Mouse (Mus musculus) MEL (cell line): ENCODE results near the gene Ddx24. TPM values are rescaled to one million over a fixed set of nuclear protein-coding genes. Genes with fewer than 3 reads are reported as not detected.

ENCODE experiments used
- DNase-seq: peaks from one replicate; pipeline ENCODE4 v3.0.0; 2011; ENCODE audit warnings: low read depth, low spot score
- H3K27ac ChIP-seq: 2 replicates; pipeline ENCODE4 v1.5.1; 2012; ENCODE audit warnings: low read depth, mild to moderate bottlenecking, control low read depth, low read length, moderate library complexity; ENCODE audit not compliant: control insufficient read depth
- H3K27me3 ChIP-seq, 2 experiments: fragments of 150-350 bp in 1 of 2; sonication (generic) in 1 of 2; 2 replicates each; pipeline ENCODE4 v1.6.1; 2012; ENCODE audit warnings: low read length in 2 of 2, mild to moderate bottlenecking in 2 of 2, improper control_type of control experiment in 1 of 2, moderate library complexity in 1 of 2; ENCODE audit not compliant: insufficient read depth in 2 of 2, control insufficient read depth in 1 of 2
- H3K36me3 ChIP-seq, 2 experiments: 2 replicates each; pipeline ENCODE4 v1.6.1; 2012 to 2014; ENCODE audit warnings: low read length in 2 of 2, improper control_type of control experiment in 1 of 2, inconsistent platforms in 1 of 2, mild to moderate bottlenecking in 1 of 2; ENCODE audit not compliant: insufficient read depth in 2 of 2, control insufficient read depth in 1 of 2
- H3K4me1 ChIP-seq, 2 experiments: fragments of 150-350 bp in 1 of 2; sonication (generic) in 1 of 2; 2 replicates each; pipeline ENCODE4 v1.6.1; 2012; ENCODE audit warnings: low read length in 2 of 2, improper control_type of control experiment in 1 of 2, mild to moderate bottlenecking in 1 of 2; ENCODE audit not compliant: insufficient read depth in 2 of 2, control insufficient read depth in 1 of 2
- H3K4me3 ChIP-seq, 2 experiments: fragments of 150-350 bp in 1 of 2; sonication (generic) in 1 of 2; 2 replicates each; pipeline ENCODE4 v1.5.1; 2012; ENCODE audit warnings: low read depth in 2 of 2, low read length in 2 of 2, mild to moderate bottlenecking in 2 of 2, moderate library complexity in 2 of 2, control low read depth in 1 of 2, improper control_type of control experiment in 1 of 2; ENCODE audit not compliant: control insufficient read depth in 1 of 2, insufficient read depth in 1 of 2
- H3K79me2 ChIP-seq: 2 replicates; pipeline ENCODE4 v1.6.1; 2012; ENCODE audit warnings: mild to moderate bottlenecking, low read length, moderate library complexity; ENCODE audit not compliant: control insufficient read depth, poor library complexity, insufficient read depth
- H3K9ac ChIP-seq: 2 replicates; pipeline ENCODE4 v1.6.1; 2012; ENCODE audit warnings: low read depth, mild to moderate bottlenecking, control low read depth, low read length, moderate library complexity; ENCODE audit not compliant: control insufficient read depth, poor library complexity, severe bottlenecking
- H3K9me3 ChIP-seq: fragments of 150-350 bp; sonication (generic); replicated peaks from 2 replicates; pipeline ENCODE4 v1.6.1; 2012; ENCODE audit warnings: mild to moderate bottlenecking, low read length, improper control_type of control experiment, moderate library complexity; ENCODE audit not compliant: insufficient read depth
- CHD1 ChIP-seq: IDR thresholded peaks from 2 replicates; pipeline ENCODE4 v1.6.1; 2012; ENCODE audit warnings: low read depth, mild to moderate bottlenecking, inconsistent platforms, low read length, improper control_type of control experiment
- CHD2 ChIP-seq: IDR thresholded peaks from 2 replicates; pipeline ENCODE4 v1.6.1; 2011; ENCODE audit warnings: low read length, improper control_type of control experiment
- EP300 ChIP-seq, 2 experiments: IDR thresholded peaks; 2 replicates each; pipeline ENCODE4 v1.6.1; 2011; ENCODE audit warnings: improper control_type of control experiment in 2 of 2, low read length in 2 of 2, low read depth in 1 of 2, mild to moderate bottlenecking in 1 of 2
- ETS1 ChIP-seq: IDR thresholded peaks from 2 replicates; pipeline ENCODE4 v1.6.1; 2012; ENCODE audit warnings: low read depth, mild to moderate bottlenecking, inconsistent platforms, low read length, improper control_type of control experiment, moderate library complexity
- GATA1 ChIP-seq: IDR thresholded peaks from 2 replicates; pipeline ENCODE4 v1.6.1; 2011; ENCODE audit warnings: low read depth, low read length, improper control_type of control experiment
- HCFC1 ChIP-seq: IDR thresholded peaks from 2 replicates; pipeline ENCODE4 v1.6.1; 2012; ENCODE audit warnings: low read depth, mild to moderate bottlenecking, inconsistent platforms, low read length, improper control_type of control experiment, moderate library complexity
- KAT2A ChIP-seq: conservative IDR thresholded peaks from 2 replicates; pipeline ENCODE4 v1.6.1; 2012; ENCODE audit warnings: low read depth, low read length, improper control_type of control experiment, inconsistent platforms
- MAZ ChIP-seq: IDR thresholded peaks from 2 replicates; pipeline ENCODE4 v1.6.1; 2012; ENCODE audit warnings: low read depth, mild to moderate bottlenecking, inconsistent platforms, low read length, improper control_type of control experiment
- MXI1 ChIP-seq: IDR thresholded peaks from 2 replicates; pipeline ENCODE4 v1.6.1; 2011; ENCODE audit warnings: mild to moderate bottlenecking, low read depth, low read length, improper control_type of control experiment
- MYB ChIP-seq: IDR thresholded peaks from 2 replicates; pipeline ENCODE4 v1.6.1; 2011; ENCODE audit warnings: mild to moderate bottlenecking, low read depth, low read length, improper control_type of control experiment
- MYC ChIP-seq: IDR thresholded peaks from 2 replicates; pipeline ENCODE4 v1.6.1; 2011; ENCODE audit warnings: low read depth, mild to moderate bottlenecking, low read length, improper control_type of control experiment, moderate library complexity
- NRF1 ChIP-seq: IDR thresholded peaks from 2 replicates; pipeline ENCODE4 v1.6.1; 2014; ENCODE audit warnings: low read depth, mild to moderate bottlenecking, inconsistent platforms, low read length, improper control_type of control experiment, moderate library complexity; ENCODE audit not compliant: poor library complexity, insufficient read depth, severe bottlenecking
- POLR2AphosphoS2 ChIP-seq: IDR thresholded peaks from 2 replicates; pipeline ENCODE4 v1.6.1; 2011; ENCODE audit warnings: low read length, improper control_type of control experiment
- POLR2AphosphoS5 ChIP-seq: IDR thresholded peaks from 2 replicates; pipeline ENCODE4 v1.6.1; 2012; ENCODE audit warnings: low read depth, borderline replicate concordance, mild to moderate bottlenecking, inconsistent platforms, low read length, moderate library complexity, mixed read lengths
- TAL1 ChIP-seq: IDR thresholded peaks from 2 replicates; pipeline ENCODE4 v1.6.1; 2012; ENCODE audit warnings: mild to moderate bottlenecking, inconsistent platforms, low read length, moderate library complexity, mixed read lengths
- TBP ChIP-seq: IDR thresholded peaks from 2 replicates; pipeline ENCODE4 v1.8.0; 2011; ENCODE audit warnings: low read depth, low read length, improper control_type of control experiment
- TCF12 ChIP-seq: IDR thresholded peaks from 2 replicates; pipeline ENCODE4 v1.6.1; 2014; ENCODE audit warnings: low read depth, mild to moderate bottlenecking, inconsistent platforms, low read length, improper control_type of control experiment, moderate library complexity
- USF1 ChIP-seq: IDR thresholded peaks from 2 replicates; pipeline ENCODE4 v1.6.1; 2014; ENCODE audit warnings: low read depth, mild to moderate bottlenecking, inconsistent platforms, low read length, improper control_type of control experiment, moderate library complexity
- USF2 ChIP-seq, 2 experiments: IDR thresholded peaks; 2 replicates each; pipeline ENCODE4 v1.6.1; 2011 to 2012; ENCODE audit warnings: improper control_type of control experiment in 2 of 2, low read length in 2 of 2, borderline replicate concordance in 1 of 2, inconsistent platforms in 1 of 2, low read depth in 1 of 2, mild to moderate bottlenecking in 1 of 2; ENCODE audit not compliant: insufficient read depth in 1 of 2
- ZC3H11A ChIP-seq: IDR thresholded peaks from 2 replicates; pipeline ENCODE4 v1.6.1; 2012; ENCODE audit warnings: low read depth, mild to moderate bottlenecking, inconsistent platforms, low read length, improper control_type of control experiment
- ZKSCAN1 ChIP-seq: IDR thresholded peaks from 2 replicates; pipeline ENCODE4 v1.6.1; 2012; ENCODE audit warnings: low read depth, mild to moderate bottlenecking, inconsistent platforms, low read length, improper control_type of control experiment, moderate library complexity
- polyA plus RNA-seq, 2 experiments: library from polyadenylated mRNA; stranded (reverse) in 1 of 2; unstranded in 1 of 2; fragments of >175 nt in 1 of 2; fragments of >200 nt in 1 of 2; gene quantifications; 2 replicates each; pipeline versions ENCODE4 v1.2.1 to v1.2.4; 2012; ENCODE audit warnings: low replicate concordance in 2 of 2, low read depth in 1 of 2; ENCODE audit not compliant: insufficient read length in 2 of 2, insufficient read depth in 1 of 2, missing spikeins in 1 of 2
- total RNA-seq: library from RNA; depleted of rRNA; stranded (reverse); fragments of 300-350 nt; gene quantifications from 2 replicates; pipeline ENCODE4 v1.2.3, GENCODE M21; 2012

The Ddx24 gene
- total and polyA plus RNA-seq, 3 experiments, result 113 to 876 (median 124) TPM

DNA sequence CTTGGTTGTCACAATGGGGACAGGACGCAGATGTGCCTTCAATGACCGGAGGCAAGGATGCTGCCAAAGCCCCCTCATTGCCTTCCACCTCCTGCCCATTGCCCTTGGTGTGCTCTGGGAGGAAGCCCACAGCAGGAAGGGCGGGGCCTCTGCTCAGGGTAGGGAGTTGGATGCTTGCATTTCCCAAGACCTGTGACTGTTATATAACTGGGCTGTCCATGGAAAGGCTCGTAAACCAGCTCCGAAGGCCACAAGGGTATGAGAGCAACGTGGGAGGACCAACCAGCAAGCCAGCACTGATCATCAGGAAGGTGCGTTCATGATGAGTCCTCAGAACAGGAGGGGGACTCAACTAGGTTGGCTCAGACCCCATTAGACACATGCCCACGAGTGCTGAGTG lies 64.8 kb downstream of the Ddx24 start:
- no peak overlapping the region for H3K27ac ChIP-seq
- H3K36me3 ChIP-seq, result no peaks in the 10 kb centered on the region
- no peaks in the 10 kb centered on the region for H3K9me3 ChIP-seq
- TF ChIP-seq ZKSCAN1 (no peak), CHD1 (no peak), NRF1 (no peak), KAT2A (no peak), USF2 (IDR thresholded peaks at IDR 0.05; ENCODE audit: borderline replicate concordance in 1 of 2, insufficient read depth in 1 of 2, low read depth in 1 of 2, low read length in 2 of 2) (no peak), POLR2AphosphoS2 (no peak), ZC3H11A (no peak), EP300 (IDR thresholded peaks at IDR 0.05; ENCODE audit: low read depth in 1 of 2, low read length in 2 of 2) (no peak), MAZ (no peak)
- H3K27me3 ChIP-seq, result peaks cover 0 to 9% of the 10 kb centered on the region in 2 experiments
- no peak for DNase-seq
- H3K4me1 ChIP-seq, result no peaks in the 10 kb centered on the region; a peak in 1 of 4 replicates
- no peaks in the 10 kb centered on the region for H3K79me2 ChIP-seq
- no peak overlapping the region for H3K4me3 ChIP-seq
- H3K9ac ChIP-seq, result no peak overlapping the region

DNA sequence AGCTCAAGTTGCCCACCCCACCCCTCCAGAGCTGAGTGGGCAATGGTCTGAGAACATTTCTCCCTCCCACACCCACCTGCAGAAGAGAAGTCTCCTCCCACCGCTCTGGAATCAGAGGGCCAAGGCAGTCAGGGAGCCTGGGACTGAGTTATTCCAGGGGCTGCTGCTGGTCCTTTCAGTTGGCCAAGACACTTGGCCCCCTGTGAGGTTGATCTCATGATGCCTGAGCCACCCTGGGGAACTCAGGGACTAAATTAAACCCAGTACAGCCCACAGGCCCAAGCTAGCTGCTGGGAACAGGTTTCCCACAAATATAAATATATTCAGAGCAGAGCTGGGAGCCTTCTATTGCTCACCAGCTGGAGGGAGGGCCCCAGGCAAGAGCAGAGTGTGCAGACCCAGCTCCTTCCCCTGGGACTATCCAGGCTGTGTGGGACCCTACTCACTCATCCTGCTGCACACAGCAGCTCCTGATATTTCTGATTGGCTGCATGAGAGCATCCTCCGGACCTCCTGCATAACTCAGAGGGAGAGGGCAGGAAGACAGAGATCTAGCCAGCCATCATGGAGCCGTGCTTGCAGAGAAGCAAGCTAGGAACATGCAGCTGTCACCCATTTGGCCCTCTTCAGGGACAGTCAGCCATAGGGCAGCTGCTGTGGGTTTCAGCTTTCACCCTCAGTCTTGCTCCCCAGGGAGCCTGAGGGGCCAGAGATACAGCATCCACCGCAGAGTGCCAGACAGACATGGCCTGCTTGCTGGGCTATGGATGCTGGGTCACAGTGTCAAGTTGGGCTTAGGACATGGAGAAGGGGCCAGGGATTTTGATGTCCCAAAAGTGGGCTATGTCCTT lies 66.5 kb downstream of the Ddx24 start:
- no peak overlapping the region for H3K27ac ChIP-seq
- TF ChIP-seq GATA1 (no peak), TBP (no peak), MXI1 (no peak), USF1 (no peak), POLR2AphosphoS5 (no peak), ETS1 (no peak), CHD2 (no peak), KAT2A (no peak), TAL1 (no peak), MYB (no peak), HCFC1 (no peak), MYC (no peak), EP300 (IDR thresholded peaks at IDR 0.05; ENCODE audit: low read depth in 1 of 2, low read length in 2 of 2) (no peak), TCF12 (no peak), ZC3H11A (no peak)
- TF ChIP-seq, all 39 proteins: peak for 0
- H3K27me3 ChIP-seq, result peaks cover 0 to 13% of the 10 kb centered on the region in 2 experiments
- no peaks in the 10 kb centered on the region for H3K9me3 ChIP-seq
- H3K4me1 ChIP-seq, result no peaks in the 10 kb centered on the region; a peak in 1 of 4 replicates
- no peak for DNase-seq
- H3K9ac ChIP-seq, result no peak overlapping the region
- no peak overlapping the region for H3K4me3 ChIP-seq
- H3K36me3 ChIP-seq, result no peaks in the 10 kb centered on the region
- no peaks in the 10 kb centered on the region for H3K79me2 ChIP-seq
